ENCODE assay signal across 9 mouse cellular contexts in the genomic region with DNA sequence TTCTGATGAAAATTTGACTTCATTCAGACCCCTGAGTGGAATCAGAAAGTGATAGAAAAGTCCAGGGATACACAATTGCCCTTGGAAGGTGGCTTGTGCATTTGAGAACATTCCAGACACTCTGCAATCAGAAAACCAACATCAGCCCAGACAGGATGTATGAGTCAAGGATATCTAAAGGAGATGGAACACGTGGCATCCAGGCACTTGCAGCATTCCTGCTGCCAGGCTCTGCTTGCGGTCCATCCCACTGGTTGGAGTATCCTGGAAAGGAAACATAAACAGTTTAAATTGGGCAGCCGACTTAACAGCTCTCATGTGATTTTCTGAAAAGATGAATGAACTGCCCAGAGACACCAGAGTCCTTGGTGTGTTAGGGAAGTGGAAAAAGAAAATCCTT.
A peak's percentile ranks its signal among the peaks of the same experiment; 100 is the strongest.
DNase-seq lines count a peak whose midpoint lies in the region; ATAC-seq and TF ChIP-seq lines count a peak whose summit lies in the region.
"Had no signal": no experiment of that assay in that cellular context is flagged by ENCODE, and none has a peak within 500 bp of the region (broad histone marks: within the 10 kb centered on the region; RNA-seq: fewer than 3 reads in every experiment).

No protein-coding gene starts in this region.

- no peak for TF ChIP-seq EP300 in heart, postnatal 0 days (IDR thresholded peaks at IDR 0.05; ENCODE audit: low read depth)

- H3K9me3 ChIP-seq in heart, postnatal 0 days (replicated peaks; ENCODE audit: control insufficient read depth, low read length) = no peaks in the 10 kb centered on the region

- H3K4me1 ChIP-seq in heart, postnatal 0 days (ENCODE audit: control insufficient read depth, insufficient read depth) = no peaks in the 10 kb centered on the region

- ATAC-seq in heart, postnatal 0 days (ENCODE audit: insufficient read depth, low read depth) = no peak

- no peak for TF ChIP-seq CTCF in heart, postnatal 0 days (IDR thresholded peaks at IDR 0.05; ENCODE audit: low read depth)

- H3K9ac ChIP-seq in heart, postnatal 0 days (replicated peaks; ENCODE audit: low read depth, low read length) = no peak overlapping the region

- DNase-seq in heart, postnatal 0 days (ENCODE audit: low spot score) = peak; percentile 37
- DNase-seq in heart, postnatal 25 days (ENCODE audit: low spot score) = no peak
- peak; percentile 65 for DNase-seq in 3134 (ENCODE audit: extremely low read depth, insufficient read length, low spot score)
- DNase-seq in Muller cell, postnatal 12 days (ENCODE audit: inconsistent ontology term) = peak; percentile 10
- DNase-seq in forelimb bud, embryonic 11.5 days (ENCODE audit: low read depth, low spot score) = peak; percentile 40
- no peak for DNase-seq in left cerebral cortex, adult 18-20 months (ENCODE audit: low spot score in 2 of 2)
- no peak for DNase-seq in cerebellum, postnatal 25 days
- DNase-seq in cerebellum, adult 18-20 months = no peak

- no peaks in the 10 kb centered on the region for H3K27me3 ChIP-seq in heart, postnatal 0 days (ENCODE audit: control insufficient read depth, insufficient read depth, low read length)

- WGBS in heart, postnatal 0 days = 8% methylated on average over 3 of the region's 3 CpGs

- H3K27ac ChIP-seq in heart, postnatal 0 days (ENCODE audit: low read depth) = no peak overlapping the region
- H3K27ac ChIP-seq: kidney, postnatal 0 days had no signal

- H3K36me3 ChIP-seq in heart, postnatal 0 days (replicated peaks; ENCODE audit: control insufficient read depth, insufficient read depth, low read length) = no peaks in the 10 kb centered on the region

- intact Hi-C loops in heart, postnatal 25 days (cut with DNase I) = no loop called here

- no peak overlapping the region for H3K4me2 ChIP-seq in heart, postnatal 0 days (ENCODE audit: low read depth, low read length)

- no peak overlapping the region for H3K4me3 ChIP-seq in heart, postnatal 0 days (ENCODE audit: low read depth, low read length)

Comparison
In these comparisons a context has a peak if more than half of its experiments do, and no peak if none do; other contexts are left out.
1. DNase-seq: peak in heart, postnatal 0 days (single experiment), 3134 (single experiment), Muller cell, postnatal 12 days (single experiment) and forelimb bud, embryonic 11.5 days (single experiment); none in heart, postnatal 25 days (single experiment), left cerebral cortex, adult 18-20 months (0 of 2), cerebellum, postnatal 25 days (0 of 2) and cerebellum, adult 18-20 months (0 of 2).